Mouse (Mus musculus) brain, embryonic 14.5 days (tissue): Measurements from ENCODE around the gene Fbxo46.

Experiments
- CTCF ChIP-seq: fragments of 200-500 bp; IDR thresholded peaks from 2 replicates; pipeline ENCODE4 v1.5.1; 2012; ENCODE audit warnings: inconsistent platforms, mild to moderate bottlenecking, moderate library complexity, borderline replicate concordance; ENCODE audit not compliant: insufficient read depth, insufficient read length; ENCODE audit errors: extremely low read depth
- POLR2A ChIP-seq: fragments of 200-500 bp; IDR thresholded peaks from 2 replicates; pipeline ENCODE4 v1.6.1; 2012; ENCODE audit warnings: mild to moderate bottlenecking, inconsistent platforms, borderline replicate concordance; ENCODE audit not compliant: poor library complexity, insufficient read depth, insufficient read length, severe bottlenecking; ENCODE audit errors: extremely low read depth

DNA sequence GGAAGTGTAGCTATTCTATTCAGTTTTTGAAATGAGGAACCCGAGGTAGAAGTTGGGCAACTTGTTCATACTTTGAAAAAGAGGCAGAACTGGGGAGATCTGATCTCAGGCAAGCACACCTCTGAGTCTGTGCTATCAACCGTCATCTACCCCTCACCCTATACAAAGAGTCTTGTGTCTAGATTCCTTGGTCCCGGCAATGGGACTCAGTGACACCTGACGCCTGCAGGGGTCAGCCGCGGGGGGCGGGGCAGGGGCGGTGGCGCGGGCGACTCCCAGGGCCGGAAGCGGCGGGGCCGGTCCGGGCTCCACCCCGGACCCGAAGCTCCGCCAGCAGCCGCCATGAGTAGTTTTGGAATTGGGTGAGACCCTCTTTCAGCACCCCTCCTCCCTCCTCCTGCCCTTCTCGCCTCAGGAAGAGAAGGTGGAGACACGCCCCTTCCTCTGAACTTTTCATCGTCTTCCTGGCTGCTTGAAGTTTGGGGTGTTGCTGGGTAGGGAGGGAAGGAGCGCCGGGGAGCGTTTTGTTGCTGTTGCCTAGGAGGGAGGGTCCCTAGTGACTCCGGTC is 61.3 kb downstream of the Fbxo46 start:
- TF ChIP-seq CTCF = no peak
- TF ChIP-seq POLR2A = no peak
